Mouse (Mus musculus): Measurements from ENCODE around the gene Vps35l.

Gene Vps35l

DNA sequence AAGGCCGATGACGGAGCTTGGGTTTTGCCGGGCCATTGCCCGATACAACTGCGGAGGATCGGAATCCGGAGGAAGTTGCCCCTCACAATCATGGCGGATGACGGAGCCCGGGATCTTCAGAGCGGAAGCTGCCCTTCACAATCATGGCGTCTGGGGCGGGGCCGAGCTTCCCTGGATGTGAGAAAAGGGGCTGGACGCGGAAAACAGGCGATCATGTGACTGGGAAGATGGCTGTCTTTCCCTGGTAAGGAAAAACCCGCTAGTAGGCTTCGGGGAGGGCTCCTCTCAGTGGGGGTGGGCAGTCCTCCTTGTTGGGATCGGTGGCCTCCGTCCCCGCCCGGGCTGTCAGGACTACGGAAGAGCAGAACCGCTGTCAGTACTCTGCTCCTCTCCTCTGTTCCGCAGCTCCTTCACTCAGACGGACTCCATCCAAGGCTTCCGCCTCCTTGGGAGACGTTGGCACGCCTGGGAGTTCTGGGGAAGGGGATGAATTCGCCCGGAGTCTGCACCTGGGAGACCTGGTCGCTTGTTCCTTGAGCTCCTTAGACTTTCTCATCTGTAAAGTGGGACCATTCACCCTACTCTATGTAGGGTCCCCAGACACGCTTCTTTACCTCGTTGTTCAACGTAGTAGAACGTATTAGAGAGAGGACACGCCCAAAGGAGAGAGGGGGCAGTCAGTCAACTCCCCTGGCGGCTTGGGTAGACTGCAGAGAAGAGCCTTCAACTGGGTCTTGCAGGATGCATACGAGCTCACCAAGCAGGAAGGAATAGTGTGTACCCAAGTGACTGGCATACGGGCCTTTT is 709 bp downstream of the Vps35l start:
- peak; percentile 99 for DNase-seq

DNA sequence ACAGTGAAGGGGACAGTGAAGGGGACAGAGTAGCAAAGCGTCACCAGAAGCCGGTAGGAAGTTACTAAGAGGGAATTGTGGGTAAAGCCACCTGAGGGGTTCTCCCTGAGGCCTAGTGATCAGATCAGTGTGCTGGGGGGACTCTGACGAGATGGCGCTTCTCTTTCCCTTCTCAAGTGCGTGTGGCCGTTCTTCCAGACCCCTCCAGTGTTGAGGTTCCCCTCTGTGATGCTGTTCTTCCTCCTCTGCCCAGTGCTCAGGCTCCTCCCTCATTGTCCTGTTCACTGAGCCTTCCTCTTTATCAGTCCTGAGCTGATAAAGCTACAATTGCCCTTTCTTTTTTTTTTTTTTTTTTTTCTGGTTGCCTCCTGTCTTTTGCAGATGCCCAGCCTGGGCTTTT is 2.3 kb downstream of the Vps35l start:
- DNase-seq = no peak

DNA sequence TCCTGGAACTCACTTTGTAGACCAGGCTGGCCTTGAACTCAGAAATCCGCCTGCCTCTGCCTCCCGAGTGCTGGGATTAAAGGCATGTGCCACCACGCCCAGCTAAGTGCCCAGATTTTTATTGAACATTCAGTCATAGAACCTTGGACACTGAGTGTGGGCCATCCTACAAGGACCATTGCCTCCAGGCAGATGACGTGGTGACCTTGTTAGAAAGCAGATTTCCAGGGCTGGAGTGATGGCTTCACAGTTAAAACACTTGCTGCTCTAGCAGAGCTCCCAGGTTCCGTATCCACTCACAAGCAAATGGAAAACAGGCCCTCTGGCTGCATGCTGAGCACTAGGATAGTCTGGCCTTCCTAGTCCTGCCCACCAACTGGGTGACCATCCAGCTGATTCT is 4.7 kb downstream of the Vps35l start:
- no peak for DNase-seq

DNA sequence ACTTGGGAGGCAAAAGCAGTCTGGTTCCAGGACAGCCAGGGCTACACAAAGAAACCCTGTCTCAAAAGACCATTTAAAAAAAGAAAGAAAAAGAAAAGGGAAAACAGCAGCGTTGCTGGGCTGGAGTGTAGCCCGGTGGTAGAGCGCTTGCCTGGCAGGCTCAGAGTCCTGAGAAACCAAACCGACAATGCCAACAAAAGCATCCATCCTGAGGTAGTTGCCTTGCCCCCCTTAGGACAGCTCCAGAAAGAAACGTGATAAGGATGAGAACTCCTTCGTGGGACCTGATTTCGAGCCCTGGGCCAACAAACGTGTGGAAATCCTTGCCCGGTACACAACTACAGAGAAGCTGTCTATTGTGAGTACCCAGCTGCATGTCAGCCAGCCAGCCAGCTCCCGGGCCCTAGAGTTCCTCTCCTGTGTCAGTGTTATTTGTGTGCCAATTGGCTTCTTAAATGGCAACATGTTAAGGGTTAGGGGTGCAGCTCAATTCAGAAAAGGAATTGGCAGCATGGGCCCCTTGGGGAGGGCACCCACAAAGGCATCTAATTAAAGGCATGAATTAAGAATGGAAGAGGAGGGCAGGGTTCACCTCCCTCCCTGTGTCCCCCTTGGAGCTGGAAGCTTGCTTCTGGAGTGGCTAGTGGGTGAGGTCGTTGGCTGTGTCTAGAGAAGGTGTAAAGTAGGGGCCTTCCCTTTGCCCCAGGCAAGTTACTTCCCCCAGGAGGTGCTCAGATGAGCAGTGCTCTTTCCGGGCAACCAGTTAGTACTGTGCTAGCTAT is 8.1 kb downstream of the Vps35l start:
- DNase-seq = no peak

DNA sequence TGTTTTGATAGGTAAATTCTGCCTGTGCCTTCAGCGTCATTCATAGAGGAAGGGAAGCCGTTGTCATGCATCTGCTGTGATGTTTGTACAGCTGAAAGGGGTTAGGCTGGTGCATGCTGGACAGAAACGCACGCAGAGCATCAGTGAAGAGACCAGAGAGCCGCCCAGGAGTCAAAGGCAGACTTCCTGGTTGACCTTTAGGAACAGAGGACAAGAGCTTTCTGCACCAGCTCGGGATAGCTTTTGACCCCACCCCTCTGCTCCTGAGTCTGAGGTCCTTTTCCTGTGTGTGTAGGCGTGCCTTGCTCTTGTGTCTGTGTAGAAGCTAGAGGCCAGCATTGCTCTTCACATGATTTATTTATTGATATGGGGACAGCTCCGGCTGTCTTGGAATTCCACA is 9.7 kb downstream of the Vps35l start:
- no peak for DNase-seq

DNA sequence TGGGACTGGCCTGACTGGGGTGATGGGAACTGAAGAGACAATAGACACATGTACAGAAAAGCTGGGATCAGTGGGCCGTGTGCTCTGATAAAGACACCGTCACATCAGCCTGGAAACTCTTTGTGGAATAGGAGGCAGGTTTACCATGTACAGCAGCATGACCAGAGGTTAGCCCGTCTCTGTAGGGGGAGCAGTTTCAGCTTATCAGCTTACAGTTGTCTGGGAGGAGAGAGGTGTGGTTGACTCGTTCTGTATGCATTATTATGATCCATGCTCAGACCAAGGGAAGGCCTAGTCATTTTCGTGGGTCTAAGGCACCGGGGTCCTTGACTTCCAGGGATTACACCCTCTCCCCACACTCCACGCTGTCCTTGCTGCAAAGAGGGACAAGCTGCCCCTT is 11.6 kb downstream of the Vps35l start:
- no peak for DNase-seq

DNA sequence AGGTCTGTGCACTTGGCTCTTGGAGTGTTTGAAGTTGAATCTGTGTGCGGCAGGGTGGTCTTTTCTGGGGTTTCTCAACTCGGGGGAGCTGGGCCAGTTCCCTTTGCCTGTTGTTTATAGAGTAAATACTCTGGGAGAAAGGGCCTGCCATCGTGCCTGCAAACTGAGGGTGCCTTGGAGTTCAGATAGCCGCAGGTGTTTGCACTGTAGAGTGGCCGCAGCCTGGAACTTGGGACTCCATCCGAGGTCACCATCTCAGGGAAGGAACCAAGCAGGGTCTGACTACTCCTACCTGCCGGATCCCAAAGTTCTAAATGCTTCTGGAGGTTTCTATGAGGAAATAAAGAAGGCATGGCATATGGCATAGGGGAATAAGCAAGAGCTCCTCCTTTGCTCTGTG is 15.7 kb downstream of the Vps35l start:
- DNase-seq = no peak

DNA sequence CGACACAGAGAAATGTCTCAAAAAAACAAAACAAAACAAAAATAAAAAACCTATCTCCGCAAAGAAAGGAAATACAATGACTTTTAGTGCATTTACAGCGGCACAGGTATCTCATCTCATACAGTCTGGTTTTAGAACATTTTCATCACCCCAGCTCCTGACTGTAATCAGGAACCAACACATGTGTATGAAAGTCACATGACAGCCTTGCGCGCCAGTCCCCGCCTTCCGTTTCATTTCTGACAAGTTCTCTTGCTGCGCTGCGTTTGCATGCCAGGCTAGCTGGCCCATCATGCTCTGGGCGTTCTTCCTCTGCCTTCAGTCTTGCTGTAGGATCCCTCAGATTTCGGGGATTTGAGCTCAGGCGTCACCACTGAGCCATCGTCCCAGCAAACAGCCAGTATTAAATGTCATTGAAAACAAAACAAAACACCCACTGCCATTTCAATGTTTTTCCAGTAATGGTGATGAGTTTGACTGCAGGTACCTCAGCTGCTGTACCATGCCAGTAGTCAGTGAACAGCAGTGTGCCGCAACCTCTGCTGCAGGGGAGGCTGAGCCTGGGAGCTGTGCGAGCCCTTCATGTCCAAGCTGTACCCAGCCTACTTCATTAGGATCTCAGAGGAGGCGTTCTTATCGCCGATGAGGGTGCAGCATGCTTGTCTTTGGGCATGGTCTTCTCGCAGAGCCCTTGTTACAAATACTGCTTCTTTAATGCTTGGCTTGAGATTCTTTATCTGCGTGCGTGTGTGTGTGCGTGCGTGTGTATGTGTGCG is 16.7 kb downstream of the Vps35l start:
- no peak for DNase-seq

DNA sequence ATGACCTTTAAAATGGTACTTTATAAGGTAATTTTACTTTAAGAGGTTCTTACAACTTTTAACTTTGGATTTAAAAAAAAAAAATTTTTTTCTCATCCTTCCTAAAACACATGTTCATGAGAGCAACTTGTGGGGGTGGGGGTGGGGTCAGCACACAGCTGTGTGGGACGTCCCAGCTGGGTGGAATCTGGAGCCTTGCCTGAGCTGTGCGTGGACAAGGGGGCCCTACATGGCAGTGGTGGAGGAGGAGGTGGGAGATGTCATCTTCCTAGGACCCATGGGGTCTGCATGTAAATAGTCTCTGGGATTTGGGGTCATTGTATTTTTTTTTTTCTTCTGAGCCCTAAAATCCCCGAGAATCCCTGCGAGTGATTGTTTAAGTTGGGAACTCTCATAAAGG is 18.3 kb downstream of the Vps35l start:
- DNase-seq = no peak

DNA sequence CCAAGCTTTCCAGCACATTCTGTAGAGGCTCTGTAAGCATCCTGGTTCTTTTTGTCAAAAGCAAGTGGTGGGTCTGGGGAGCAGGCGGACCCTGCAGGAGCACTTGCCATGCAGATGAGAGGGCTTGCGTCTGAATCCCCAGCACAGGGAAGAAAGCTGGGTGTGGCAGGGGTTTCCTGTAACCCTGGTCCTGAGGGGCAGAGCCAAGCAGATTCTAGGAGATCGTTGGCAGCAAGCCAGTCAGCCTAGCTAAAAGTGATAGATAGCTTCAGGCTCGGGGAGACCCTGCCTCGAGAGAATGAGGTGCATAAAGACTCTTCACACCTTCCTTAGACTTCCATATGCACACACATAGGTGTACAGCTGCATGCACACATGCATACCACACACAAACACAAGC is 19.3 kb downstream of the Vps35l start:
- DNase-seq = no peak

DNA sequence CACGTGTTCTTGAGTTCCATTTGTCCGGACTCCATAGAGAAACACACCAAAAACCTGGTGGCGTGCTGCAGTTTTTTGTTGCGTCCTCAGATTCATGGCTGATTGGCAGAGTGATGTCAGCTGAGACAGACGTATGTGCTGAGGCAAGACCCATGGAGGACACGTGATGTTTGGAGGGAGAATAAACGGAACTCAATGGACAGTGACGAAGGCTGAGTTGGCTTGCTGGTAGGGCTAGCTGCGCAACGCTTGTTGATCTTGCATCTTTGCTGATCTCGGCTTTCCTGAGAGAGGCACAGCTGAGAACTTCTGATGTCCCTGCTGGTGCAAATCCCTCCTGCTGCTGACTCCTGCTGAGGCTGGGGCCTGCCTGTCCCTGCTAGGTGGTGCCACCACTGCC is 23.9 kb downstream of the Vps35l start:
- DNase-seq = no peak

DNA sequence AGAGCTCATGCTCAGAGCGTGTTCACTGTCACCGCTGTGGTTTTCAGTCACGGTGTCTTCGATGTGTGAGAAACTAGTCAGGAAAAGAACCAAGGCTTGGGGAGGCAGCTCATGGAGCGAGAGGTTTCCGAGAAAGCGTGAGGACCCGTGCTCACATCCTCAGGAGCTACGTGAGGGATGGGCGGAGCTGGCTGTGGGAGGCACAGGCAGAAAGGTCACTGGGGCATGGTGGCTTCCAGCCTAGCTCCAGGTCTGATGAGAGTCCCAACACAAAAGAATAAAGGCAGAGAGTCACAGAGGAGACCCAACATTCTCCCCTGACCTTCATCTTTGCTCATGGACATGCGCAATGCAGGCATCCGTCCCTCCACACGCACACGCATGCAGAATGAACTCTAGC is 24.7 kb downstream of the Vps35l start:
- DNase-seq = no peak

DNA sequence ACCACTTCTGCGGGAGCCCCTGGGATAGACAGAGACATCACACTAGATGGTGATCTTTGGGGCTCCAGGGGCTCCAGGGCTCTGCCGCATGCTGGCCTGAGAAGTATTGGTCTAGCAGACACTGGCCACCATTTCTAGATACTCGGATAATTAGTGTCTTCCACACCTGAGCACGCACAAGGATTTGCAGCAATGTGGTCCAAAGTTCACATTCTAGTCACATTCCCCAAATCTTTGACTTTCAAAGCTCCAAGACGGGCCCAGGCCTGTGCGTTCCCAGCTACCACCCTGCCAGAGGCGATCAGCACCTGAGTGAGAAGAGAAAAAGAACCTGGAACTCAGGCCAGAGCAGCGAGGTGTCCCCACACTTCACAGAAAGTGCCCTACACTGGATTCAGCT is 25.6 kb downstream of the Vps35l start:
- DNase-seq = no peak

DNA sequence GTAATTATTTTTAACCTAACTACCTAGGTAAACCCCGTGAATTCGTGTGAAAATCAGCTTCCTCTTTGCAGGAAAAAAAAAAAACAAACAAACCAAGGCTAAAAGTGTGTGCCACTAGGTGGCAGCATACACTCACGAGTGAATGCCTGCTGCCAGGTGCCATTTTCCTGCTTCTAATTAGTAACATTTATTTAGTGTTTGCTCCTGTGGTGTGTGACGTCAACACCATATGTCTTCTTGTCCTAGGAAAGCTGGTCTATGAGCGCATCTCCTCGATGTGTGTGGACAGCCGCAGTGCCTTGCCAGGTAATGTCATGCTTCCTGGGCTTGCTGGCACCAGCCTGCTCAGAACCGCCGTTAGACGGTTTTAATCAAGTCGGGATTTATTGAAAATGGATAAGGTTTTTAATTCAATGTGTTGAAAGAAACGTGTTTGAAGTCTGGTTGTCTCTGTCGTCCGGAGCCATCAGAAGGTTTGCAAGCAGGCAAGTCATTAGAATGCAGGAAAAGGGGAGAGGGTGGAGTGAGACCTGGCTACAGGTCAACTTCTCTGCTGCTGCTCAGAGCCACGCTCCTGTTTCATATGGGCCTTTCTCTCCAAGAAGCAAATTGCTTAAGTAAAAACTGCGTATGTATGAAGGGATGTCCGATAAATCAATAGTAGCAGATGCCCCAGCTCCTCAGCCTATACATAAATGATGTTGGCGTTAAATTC is 26.2 kb downstream of the Vps35l start:
- peak; percentile 72 for DNase-seq

DNA sequence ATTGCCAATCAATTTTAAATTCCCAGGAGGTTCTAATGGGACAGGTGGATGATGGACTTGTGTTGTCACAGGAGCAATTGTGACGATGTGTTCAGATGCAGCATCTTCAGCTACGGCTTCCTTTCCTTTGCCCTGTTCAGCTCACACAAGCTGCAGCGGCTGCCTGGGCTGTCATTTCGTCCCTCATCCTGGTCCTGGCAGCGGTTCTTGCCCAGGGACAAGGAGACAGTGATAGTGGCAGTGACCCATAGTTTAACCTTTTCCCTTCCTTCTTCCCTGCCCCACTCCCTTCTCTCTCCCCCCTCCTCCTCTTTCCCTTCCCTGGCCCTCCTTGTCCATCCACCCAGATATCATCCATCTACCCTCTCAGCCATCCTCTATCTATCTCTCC is 26.8 kb downstream of the Vps35l start:
- no peak for DNase-seq

DNA sequence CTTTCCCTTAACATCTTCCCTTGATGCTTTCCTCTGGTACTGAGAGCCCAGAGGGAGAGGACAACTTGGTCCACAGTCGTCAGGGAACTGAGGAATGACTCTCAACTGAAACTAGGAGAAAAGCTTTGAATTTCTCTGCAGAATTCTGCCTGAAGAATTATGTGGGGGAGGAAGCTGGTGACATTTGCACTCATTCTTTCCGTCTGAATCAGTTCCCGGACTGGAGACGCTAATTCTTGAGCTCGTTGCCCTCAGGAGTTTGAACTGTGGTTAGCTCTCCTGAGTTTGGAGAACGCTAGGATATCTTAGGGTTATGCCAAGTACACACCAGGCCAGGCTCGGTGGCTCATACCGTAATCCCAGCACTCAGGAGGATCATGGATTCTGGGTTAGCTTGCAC is 29.2 kb downstream of the Vps35l start:
- DNase-seq = no peak

DNA sequence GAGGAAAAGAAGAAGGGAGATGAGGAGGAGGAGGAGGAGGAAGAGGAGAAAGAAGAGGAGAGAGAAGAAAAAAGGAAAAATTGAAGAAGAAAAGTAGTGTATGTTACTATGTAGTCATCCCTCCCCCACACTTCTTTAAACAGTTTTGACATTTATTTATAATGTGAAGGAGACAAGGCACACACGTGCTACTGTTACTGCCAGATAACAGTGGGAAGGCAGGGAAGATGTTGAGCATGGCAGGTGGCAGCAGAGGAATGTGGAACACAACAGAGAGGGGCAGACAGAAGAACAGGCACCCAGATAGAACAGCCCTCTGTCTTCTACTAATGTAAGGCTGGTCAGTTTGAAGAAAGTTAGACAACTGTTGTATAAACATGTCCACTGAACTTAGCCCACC is 29.6 kb downstream of the Vps35l start:
- DNase-seq = no peak

DNA sequence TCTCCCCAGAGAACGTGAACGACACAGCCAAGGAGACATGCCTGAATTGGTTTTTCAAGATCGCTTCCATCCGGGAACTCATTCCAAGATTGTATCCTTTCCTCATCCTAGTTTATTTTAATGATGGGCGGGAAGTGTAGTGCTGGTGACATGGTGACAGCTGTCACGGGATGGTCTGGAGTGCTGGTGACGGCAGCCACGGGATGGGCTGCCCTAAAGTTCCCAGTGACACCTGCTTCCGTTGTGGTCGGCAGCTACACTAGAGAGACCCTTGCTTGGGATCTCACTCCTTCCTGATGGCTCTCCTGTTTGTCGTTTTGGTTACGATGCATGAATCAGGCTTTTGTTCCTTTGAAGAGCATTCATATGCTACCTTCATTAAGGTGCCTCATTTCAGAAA is 33.0 kb downstream of the Vps35l start:
- no peak for DNase-seq

DNA sequence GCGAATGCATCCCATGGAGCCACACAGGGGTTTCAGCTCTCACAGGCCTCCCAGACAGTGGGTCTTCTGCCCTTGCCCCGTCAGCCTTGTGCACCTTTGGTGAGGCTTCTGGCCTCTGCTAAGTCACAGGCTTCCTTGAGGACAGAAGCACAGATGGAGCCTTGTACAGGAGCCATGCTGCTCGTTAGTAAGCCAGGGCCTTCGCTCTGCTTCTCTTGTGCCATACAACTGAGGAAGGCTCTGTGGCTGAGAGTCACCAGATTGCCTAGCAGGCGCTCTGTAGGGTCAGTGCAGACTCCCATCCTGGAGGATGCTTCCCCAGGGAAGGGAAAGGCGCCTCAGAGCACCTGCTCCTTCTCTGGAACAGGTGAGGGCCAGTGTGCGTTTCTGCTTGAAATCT is 36.0 kb downstream of the Vps35l start:
- no peak for DNase-seq

DNA sequence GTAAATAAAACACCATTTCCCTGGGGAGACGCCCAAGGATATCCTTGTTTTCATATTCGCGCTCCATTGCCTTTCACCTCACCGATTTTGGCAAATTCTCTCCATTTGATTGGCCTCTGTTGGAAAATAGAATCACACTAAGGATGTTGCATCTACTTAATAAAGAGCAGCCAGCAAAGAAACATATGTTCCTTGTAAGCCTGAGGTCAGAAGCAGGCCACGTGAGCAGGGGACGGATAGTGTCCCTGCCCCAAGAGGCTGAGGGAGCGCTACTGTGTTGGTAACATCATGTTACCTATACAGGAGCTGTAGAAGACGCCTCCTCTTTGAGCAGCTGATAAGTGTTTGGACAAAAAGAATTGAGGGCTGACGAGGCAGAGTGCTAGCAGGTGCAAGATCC is 36.5 kb downstream of the Vps35l start:
- DNase-seq = no peak

DNA sequence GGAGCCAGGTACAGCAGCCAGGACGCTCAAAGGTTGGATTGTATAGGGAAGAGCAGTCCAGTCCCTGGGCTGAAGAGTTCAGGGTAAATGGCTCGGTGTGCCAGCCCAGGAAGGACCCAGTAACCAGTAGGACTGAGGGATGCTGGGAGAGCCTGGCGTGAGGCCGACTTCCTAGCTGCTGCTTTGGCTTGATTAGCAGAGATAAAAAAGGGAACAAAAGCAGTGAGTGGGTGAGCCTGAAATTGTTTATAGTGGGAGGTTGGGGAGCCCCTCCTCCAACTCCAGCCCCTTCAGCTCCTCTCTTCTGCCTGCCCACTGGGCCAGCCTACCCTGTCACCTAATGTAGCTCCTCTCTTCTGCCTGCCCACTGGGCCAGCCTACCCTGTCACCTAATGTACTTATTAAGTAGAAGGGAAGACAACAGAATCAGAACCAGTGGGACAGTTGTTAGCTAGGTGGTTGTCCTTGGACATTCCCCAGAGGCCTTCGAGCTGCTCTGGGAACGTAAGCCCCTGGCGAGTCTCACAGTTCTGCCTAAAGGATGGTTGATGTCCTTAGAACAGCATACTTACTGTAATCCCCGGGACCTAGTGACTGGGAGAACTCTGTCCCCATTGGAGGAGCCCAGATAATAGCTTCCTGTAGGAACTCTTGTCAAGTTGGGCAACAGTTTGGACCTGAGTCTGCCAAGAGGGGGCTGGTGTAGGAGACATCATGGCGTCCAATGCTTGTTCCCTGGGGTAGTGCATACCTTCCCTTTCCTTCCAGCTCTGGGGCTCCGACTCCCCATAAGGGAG is 37.8 kb downstream of the Vps35l start:
- DNase-seq = peak; percentile 59

DNA sequence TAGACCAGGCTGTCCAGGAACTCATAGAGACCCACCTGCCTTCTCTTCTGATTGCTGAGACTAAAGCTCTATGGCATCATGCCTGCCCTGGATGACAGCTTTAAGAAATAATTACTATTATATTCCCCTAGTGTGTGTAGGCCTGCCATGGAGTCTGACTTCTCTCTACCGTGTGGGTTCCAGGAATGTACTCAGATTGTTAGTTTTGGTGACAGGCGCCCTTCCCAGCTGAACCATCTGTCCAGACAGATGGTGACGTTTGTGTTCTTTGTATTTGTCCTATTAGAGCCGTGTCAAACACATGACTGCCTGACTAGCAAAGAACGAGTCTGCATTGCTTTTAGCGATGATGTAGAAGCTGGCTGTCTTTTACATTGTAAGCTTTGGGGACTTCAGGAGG is 38.5 kb downstream of the Vps35l start:
- no peak for DNase-seq
